Mouse (Mus musculus) thymus, adult 2 months (tissue): ENCODE measurements around the gene Pank4.

Experiments
- CTCF ChIP-seq: fragments of 200-500 bp; IDR thresholded peaks from 2 replicates; pipeline ENCODE4 v1.5.1; 2012; ENCODE audit warnings: mild to moderate bottlenecking, control low read depth, low read length, moderate library complexity, borderline replicate concordance; ENCODE audit not compliant: control insufficient read depth, poor library complexity, insufficient read depth; ENCODE audit errors: extremely low read depth
- POLR2A ChIP-seq: fragments of 200-500 bp; IDR thresholded peaks from 2 replicates; pipeline ENCODE4 v1.6.1; 2012; ENCODE audit warnings: mild to moderate bottlenecking, low read length, control low read depth, moderate library complexity; ENCODE audit not compliant: control insufficient read depth, poor library complexity, insufficient read depth; ENCODE audit errors: extremely low read depth

DNA sequence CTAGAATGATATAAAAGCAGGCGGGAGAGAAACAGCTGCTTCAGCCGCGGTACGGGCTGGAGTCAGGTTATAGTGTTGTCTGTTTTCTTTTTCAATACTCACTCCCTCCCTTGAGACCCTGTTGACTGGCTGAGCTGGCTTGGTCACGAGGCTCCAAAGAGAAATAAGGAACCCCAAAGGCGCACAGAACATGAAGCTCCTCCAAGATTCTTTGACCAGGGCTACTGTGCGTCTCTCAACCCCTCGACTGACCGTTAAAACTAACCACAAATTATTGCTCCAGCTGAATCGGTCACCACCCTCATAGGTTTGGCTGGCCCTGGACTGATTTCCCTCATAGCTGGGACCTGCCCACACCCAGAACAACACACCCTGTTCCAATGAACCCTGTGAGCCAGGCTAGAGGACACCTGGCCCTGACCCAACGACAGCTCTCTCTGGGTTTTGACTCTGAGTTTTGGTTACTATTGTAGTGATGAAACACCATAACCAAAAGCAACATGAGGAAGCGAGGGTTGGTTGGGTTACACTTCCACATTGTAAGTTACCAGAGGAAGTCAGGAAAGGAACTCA lies 34.7 kb upstream of the Pank4 start:
- TF ChIP-seq POLR2A (no peak), CTCF (no peak)
